Mouse (Mus musculus) thymus, postnatal 0 days (tissue): ENCODE results near the gene Hist1h2ak. TPM values are rescaled to one million over a fixed set of nuclear protein-coding genes. Genes with fewer than 3 reads are reported as not detected.
"Not testable (repeated sequence)": the region's sequence is repeated elsewhere in the genome, so short reads cannot be mapped to it uniquely, and the experiment has no call there.

Experiments
- DNase-seq: peaks from one replicate; pipeline ENCODE4 v3.0.0-alpha.2; 2015; ENCODE audit warnings: low spot score
- polyA plus RNA-seq: library from polyadenylated mRNA; unstranded; fragments of >200 nt; fragmentation: Nextera tagmentation; extraction: Ambion mirVana; gene quantifications from 2 replicates; pipeline ENCODE4 v1.2.1, GENCODE M21; 2015

Gene Hist1h2ak
- polyA plus RNA-seq, 1 experiment from 2014 or later, result 249 TPM

- DNase-seq, result peak; percentile 29
These were observed 31.2 kb downstream of the Hist1h2ak start for GRCm38 (mm10) chr13:21722373-21722925.

GRCm38 (mm10) chr13:21721757-21722372, 31.8 kb downstream of the Hist1h2ak start, which contains the start of gene Hist1h2bm:
TSS of gene Hist1h2bm (plus strand) at chr13:21722044.
- DNase-seq, result peak; percentile 93

- DNase-seq, result peak; percentile 43
These were observed 32.4 kb downstream of the Hist1h2ak start for GRCm38 (mm10) chr13:21721107-21721756.

GRCm38 (mm10) chr13:21718381-21719080, 35.1 kb downstream of the Hist1h2ak start:
- DNase-seq, result peak; percentile 36

- peak; percentile 93 for DNase-seq
These were observed 36.0 kb downstream of the Hist1h2ak start, which contains the start of gene Hist1h3h for GRCm38 (mm10) chr13:21717397-21718357. TSS of gene Hist1h3h (plus strand) at chr13:21717659.

GRCm38 (mm10) chr13:21716540-21717391, 36.9 kb downstream of the Hist1h2ak start:
- not testable (repeated sequence) for DNase-seq

- peak; percentile 96 for DNase-seq
These were observed 37.6 kb downstream of the Hist1h2ak start, which contains the start of the genes Hist1h2bl and Hist1h2ai for GRCm38 (mm10) chr13:21715864-21716539. TSS of gene Hist1h2bl (minus strand) at chr13:21716143. TSS of gene Hist1h2ai (plus strand) at chr13:21716422.

GRCm38 (mm10) chr13:21715131-21715863, 38.3 kb downstream of the Hist1h2ak start:
- DNase-seq, result peak; percentile 55

- peak; percentile 80 for DNase-seq
These were observed 38.9 kb downstream of the Hist1h2ak start for GRCm38 (mm10) chr13:21714725-21715124.

- no peak for DNase-seq
These were observed 41.9 kb downstream of the Hist1h2ak start for GRCm38 (mm10) chr13:21711698-21712097.

GRCm38 (mm10) chr13:21710821-21711525, 42.7 kb downstream of the Hist1h2ak start:
- DNase-seq, result peak; percentile 89

- peak; percentile 88 for DNase-seq
These were observed 43.5 kb downstream of the Hist1h2ak start for GRCm38 (mm10) chr13:21710031-21710711.

- DNase-seq, result no peak
These were observed 47.0 kb downstream of the Hist1h2ak start for GRCm38 (mm10) chr13:21706669-21707068.
